Mouse (Mus musculus) midbrain, embryonic 10.5 days (tissue): ENCODE data around the gene Wdr20. TPM values are rescaled to one million over a fixed set of nuclear protein-coding genes. Genes with fewer than 3 reads are reported as not detected.
"Not testable (repeated sequence)": the region's sequence is repeated elsewhere in the genome, so short reads cannot be mapped to it uniquely, and the experiment has no call there.

ENCODE experiments used
- DNase-seq: peaks from one replicate; pipeline ENCODE4 v3.0.0-alpha.2; 2017; ENCODE audit warnings: low spot score
- H3K27ac ChIP-seq: fragments of 300-500 bp; sonication (generic); replicated peaks from 2 replicates; pipeline ENCODE4 v1.5.1; 2016; ENCODE audit warnings: mild to moderate bottlenecking
- H3K27me3 ChIP-seq: fragments of 300-500 bp; sonication (generic); 2 replicates; pipeline ENCODE4 v1.6.1; 2016; ENCODE audit warnings: low read depth, mild to moderate bottlenecking; ENCODE audit not compliant: poor library complexity, severe bottlenecking
- H3K36me3 ChIP-seq: fragments of 300-500 bp; sonication (generic); 2 replicates; pipeline ENCODE4 v1.6.1; 2016; ENCODE audit warnings: mild to moderate bottlenecking, moderate library complexity
- H3K4me1 ChIP-seq: fragments of 300-500 bp; sonication (generic); 2 replicates; pipeline ENCODE4 v1.6.1; 2016
- H3K4me3 ChIP-seq: fragments of 300-500 bp; sonication (generic); 2 replicates; pipeline ENCODE4 v1.5.1; 2016; ENCODE audit warnings: mild to moderate bottlenecking, moderate library complexity
- H3K9me3 ChIP-seq: fragments of 300-500 bp; sonication (generic); replicated peaks from 2 replicates; pipeline ENCODE4 v1.6.1; 2016; ENCODE audit warnings: mild to moderate bottlenecking
- WGBS: fragments of 180-500 bp; shearing (Covaris S2); methylation state at CpG from one replicate; pipeline ENCODE4 v1.1.7; 2016; 5-methylcytosine and 5-hydroxymethylcytosine counted together
- polyA plus RNA-seq: library from polyadenylated mRNA; unstranded; fragments of >200 nt; fragmentation: Nextera tagmentation; extraction: Ambion mirVana; gene quantifications from 2 replicates; pipeline ENCODE4 v1.2.1, GENCODE M21; 2016

Gene Wdr20
- polyA plus RNA-seq, 1 experiment from 2014 or later, result 22.6 TPM

- H3K4me3 ChIP-seq, result no peak overlapping the region
- H3K4me1 ChIP-seq, result no peaks in the 10 kb centered on the region
- no peak for DNase-seq
- H3K36me3 ChIP-seq, result no peaks in the 10 kb centered on the region
- 0 out of 2 replicates have a peak, but pooled peaks cover 3% of the 10 kb centered on the region for H3K9me3 ChIP-seq
- H3K27me3 ChIP-seq, result 0 out of 2 replicates have a peak, but pooled peaks cover 3% of the 10 kb centered on the region
- 88% methylated on average over 5 of the region's 5 CpGs for WGBS
- no peak overlapping the region for H3K27ac ChIP-seq
Measured at GRCm38 (mm10) chr12:110725489-110725888, 12.3 kb upstream of the Wdr20 start.

GRCm38 (mm10) chr12:110726428-110726827, 11.3 kb upstream of the Wdr20 start:
- no peak for DNase-seq
- H3K4me3 ChIP-seq, result no peak overlapping the region
- H3K27me3 ChIP-seq, result 0 out of 2 replicates have a peak, but pooled peaks cover 3% of the 10 kb centered on the region
- no peaks in the 10 kb centered on the region for H3K9me3 ChIP-seq
- no peak overlapping the region for H3K27ac ChIP-seq
- no peaks in the 10 kb centered on the region for H3K4me1 ChIP-seq
- 45% methylated on average over 1 of the region's 1 CpGs for WGBS
- H3K36me3 ChIP-seq, result no peaks in the 10 kb centered on the region

DNA sequence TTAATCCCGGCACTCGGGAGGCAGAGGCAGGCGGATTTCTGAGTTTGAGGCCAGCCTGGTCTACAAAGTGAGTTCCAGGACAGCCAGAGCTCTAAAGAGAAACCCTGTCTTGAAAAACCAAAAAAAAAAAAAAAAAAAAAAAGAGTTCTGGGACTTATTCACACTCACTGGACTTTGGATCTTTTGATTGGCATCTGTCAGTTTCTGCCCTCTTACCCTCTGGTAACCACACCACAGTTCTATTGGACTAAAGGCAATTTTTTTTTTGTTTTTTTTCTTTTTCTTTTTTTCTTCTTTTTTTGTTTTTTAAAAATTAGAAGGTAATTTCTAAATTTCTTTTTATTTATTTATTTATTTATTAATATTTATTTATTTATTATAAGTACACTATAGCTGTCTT, 4.5 kb upstream of the Wdr20 start:
- Histone ChIP-seq H3K27me3 (peaks cover 34% of the 10 kb centered on the region), H3K4me1 (peaks cover 11% of the 10 kb centered on the region)
- not testable (repeated sequence) for H3K27ac ChIP-seq, DNase-seq, H3K4me3 ChIP-seq, H3K9me3 ChIP-seq, H3K36me3 ChIP-seq
- WGBS, result 93% methylated on average over 3 of the region's 3 CpGs

GRCm38 (mm10) chr12:110736641-110737040, 1.1 kb upstream of the Wdr20 start:
- peak overlapping the region; percentile 100 for H3K4me3 ChIP-seq
- no peak overlapping the region for H3K27ac ChIP-seq
- H3K9me3 ChIP-seq, result no peaks in the 10 kb centered on the region
- peaks cover 30% of the 10 kb centered on the region for H3K4me1 ChIP-seq
- 35% methylated on average over 4 of the region's 4 CpGs for WGBS
- DNase-seq, result no peak
- H3K36me3 ChIP-seq, result 0 out of 2 replicates have a peak, but pooled peaks cover 4% of the 10 kb centered on the region
- peaks cover 32% of the 10 kb centered on the region for H3K27me3 ChIP-seq

DNA sequence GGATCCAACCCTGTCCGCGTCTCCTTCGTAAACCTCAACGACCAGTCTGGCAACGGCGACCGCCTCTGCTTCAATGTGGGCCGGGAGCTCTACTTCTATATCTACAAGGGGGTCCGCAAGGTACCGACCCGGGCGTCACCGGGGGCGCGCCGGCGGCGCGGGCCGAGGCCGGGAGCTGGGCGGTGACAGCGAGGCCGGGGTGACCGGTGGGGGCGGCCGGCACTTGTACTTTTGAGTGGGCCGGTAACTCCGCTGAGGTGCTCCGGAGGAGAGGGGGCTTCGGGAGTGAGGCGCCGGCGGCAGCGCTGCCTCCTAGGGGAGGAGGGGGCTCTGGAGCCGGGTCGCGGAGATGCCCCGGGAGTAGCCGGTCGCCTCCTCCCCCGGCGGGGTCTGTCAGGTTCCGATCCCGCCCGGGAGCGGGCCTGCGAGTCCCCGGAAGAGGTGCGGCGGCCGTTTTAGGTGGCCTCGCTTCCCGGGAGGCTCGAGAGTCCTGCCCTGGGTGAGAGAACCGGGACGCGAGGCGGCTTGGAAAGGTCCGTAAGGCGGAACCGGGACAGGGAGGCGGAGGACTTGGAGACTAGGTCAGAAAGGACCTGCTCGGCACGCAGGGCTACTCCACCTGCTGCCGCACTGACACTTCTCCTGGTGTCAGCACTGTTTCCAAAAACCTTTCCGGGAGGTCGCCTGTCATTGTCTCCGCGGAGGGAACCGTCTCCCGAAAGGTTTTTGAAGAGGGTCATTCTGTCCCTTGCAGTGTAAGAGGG, 596 bp downstream of the Wdr20 start:
- peaks cover 32% of the 10 kb centered on the region for H3K27me3 ChIP-seq
- no peaks in the 10 kb centered on the region for H3K9me3 ChIP-seq
- H3K4me3 ChIP-seq, result peak overlapping the region; percentile 100
- under 1% methylated on average over 70 of the region's 72 CpGs for WGBS
- peaks cover 14% of the 10 kb centered on the region for H3K36me3 ChIP-seq
- peak overlapping the region; percentile 94 for H3K27ac ChIP-seq
- no peak for DNase-seq
- H3K4me1 ChIP-seq, result peaks cover 30% of the 10 kb centered on the region

DNA sequence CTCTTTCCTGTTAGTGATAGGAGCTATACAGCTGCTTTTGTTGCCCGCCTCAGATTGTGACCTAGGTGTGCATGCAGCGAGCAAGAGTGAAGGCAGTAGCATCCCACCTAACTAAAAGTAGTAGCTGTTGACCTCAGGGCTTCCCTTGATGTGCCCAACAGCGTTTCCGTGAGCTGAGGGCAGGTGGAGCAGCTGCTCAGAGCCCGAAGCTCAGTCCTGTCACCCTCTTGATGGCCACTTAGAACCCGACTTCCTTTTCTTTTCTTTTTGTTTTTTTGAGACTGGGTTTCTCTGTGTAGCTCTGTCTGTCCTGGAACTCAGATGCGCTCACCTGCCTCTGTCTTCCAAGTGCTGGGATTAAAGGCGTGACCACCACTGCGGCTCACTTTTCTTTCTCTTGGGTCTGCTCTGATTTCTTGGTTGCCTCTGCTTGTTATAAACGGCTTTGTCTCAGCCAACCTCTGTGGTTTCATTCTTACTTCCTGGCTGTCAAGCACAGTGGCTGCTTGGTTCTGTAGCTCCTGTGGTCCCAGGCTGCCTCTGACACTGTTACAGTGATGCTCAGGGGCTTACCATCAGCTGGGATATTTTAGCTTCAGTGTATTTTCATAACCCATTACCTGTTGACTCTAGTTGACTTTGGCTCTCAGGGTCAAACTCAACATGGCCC, 13.2 kb downstream of the Wdr20 start:
- DNase-seq, result no peak
- no peak overlapping the region for H3K4me3 ChIP-seq
- 87% methylated on average over 10 of the region's 10 CpGs for WGBS
- no peak overlapping the region for H3K27ac ChIP-seq
- peaks cover 39% of the 10 kb centered on the region for H3K36me3 ChIP-seq
- H3K9me3 ChIP-seq, result peaks cover 12% of the 10 kb centered on the region; the same call in 1 of the 2 replicates
- no peaks in the 10 kb centered on the region for H3K4me1 ChIP-seq
- H3K27me3 ChIP-seq, result no peaks in the 10 kb centered on the region

GRCm38 (mm10) chr12:110752703-110753102, 15.0 kb downstream of the Wdr20 start:
- Histone ChIP-seq H3K4me3 (no peak overlapping the region), H3K9me3 (peaks cover 12% of the 10 kb centered on the region; the same call in 1 of the 2 replicates), H3K27me3 (no peaks in the 10 kb centered on the region), H3K36me3 (peaks cover 33% of the 10 kb centered on the region), H3K27ac (no peak overlapping the region), H3K4me1 (no peaks in the 10 kb centered on the region)
- no peak for DNase-seq

- H3K27me3 ChIP-seq, result no peaks in the 10 kb centered on the region
- no peak for DNase-seq
- H3K4me3 ChIP-seq, result no peak overlapping the region
- WGBS, result 92% methylated on average over 4 of the region's 4 CpGs
- H3K4me1 ChIP-seq, result no peaks in the 10 kb centered on the region
- peaks cover 12% of the 10 kb centered on the region; the same call in 1 of the 2 replicates for H3K9me3 ChIP-seq
- H3K27ac ChIP-seq, result no peak overlapping the region
- H3K36me3 ChIP-seq, result peaks cover 33% of the 10 kb centered on the region
Measured at GRCm38 (mm10) chr12:110753976-110754375, 16.2 kb downstream of the Wdr20 start.

DNA sequence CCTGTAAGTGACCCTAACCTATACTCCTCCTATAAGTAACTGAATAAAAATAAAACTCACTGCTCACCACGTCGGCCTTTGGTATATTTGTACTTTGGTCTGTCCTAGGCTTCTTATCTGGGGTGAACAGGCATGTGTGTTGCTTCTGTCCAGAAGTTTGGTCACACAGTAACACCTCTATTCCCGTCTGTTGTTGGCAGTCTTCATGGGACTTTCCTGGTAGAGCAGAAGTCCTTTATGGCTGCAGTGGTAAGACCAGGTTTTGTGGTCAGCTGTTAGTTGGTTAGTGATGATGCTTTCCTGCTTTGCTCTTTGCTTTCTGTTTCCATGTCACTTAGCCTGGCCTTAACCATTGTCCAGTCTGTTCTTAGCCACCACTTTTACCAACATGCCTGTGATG, 19.4 kb downstream of the Wdr20 start:
- H3K4me1 ChIP-seq, result peaks cover 8% of the 10 kb centered on the region; the same call in 1 of the 2 replicates
- H3K36me3 ChIP-seq, result peaks cover 28% of the 10 kb centered on the region
- no peak overlapping the region for H3K4me3 ChIP-seq
- H3K27ac ChIP-seq, result no peak overlapping the region
- H3K9me3 ChIP-seq, result peaks cover 12% of the 10 kb centered on the region; the same call in 1 of the 2 replicates
- DNase-seq, result no peak
- WGBS, result 86% methylated on average over 3 of the region's 3 CpGs
- no peaks in the 10 kb centered on the region for H3K27me3 ChIP-seq

- H3K9me3 ChIP-seq, result 0 out of 2 replicates have a peak, but pooled peaks cover 12% of the 10 kb centered on the region
- H3K27ac ChIP-seq, result no peak overlapping the region
- H3K27me3 ChIP-seq, result no peaks in the 10 kb centered on the region
- peaks cover 28% of the 10 kb centered on the region for H3K36me3 ChIP-seq
- H3K4me1 ChIP-seq, result peaks cover 8% of the 10 kb centered on the region; the same call in 1 of the 2 replicates
- 92% methylated on average over 8 of the region's 8 CpGs for WGBS
- no peak overlapping the region for H3K4me3 ChIP-seq
- DNase-seq, result no peak
Measured at GRCm38 (mm10) chr12:110758932-110759331, 21.2 kb downstream of the Wdr20 start.

DNA sequence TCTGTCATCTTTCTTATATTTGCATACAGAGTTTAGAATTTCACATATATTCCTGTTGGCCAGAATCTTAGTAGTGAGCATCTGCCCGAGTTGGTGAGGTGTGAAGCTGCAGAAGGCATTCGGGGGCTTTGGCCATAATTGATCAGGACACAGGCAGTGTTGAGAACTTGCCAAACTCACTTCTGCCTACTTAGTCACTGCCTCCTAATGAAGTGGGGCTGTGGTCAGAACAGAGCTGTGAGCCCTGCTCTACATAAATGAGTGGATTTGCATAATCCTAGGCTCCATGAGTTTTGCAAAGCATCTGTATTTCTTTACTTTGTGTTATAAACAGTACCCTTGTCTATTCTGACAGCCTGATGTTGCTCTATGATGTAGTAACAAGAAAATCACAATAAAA, 24.6 kb downstream of the Wdr20 start:
- H3K9me3 ChIP-seq, result no peaks in the 10 kb centered on the region

GRCm38 (mm10) chr12:110764531-110764930, 26.8 kb downstream of the Wdr20 start:
- Histone ChIP-seq H3K27me3 (no peaks in the 10 kb centered on the region), H3K27ac (no peak overlapping the region), H3K4me3 (no peak overlapping the region), H3K36me3 (peaks cover 8% of the 10 kb centered on the region), H3K4me1 (peaks cover 8% of the 10 kb centered on the region; the same call in 1 of the 2 replicates), H3K9me3 (no peaks in the 10 kb centered on the region)
- DNase-seq, result no peak
- 94% methylated on average over 5 of the region's 5 CpGs for WGBS

More for the DNA sequence above, 24.6 kb downstream of the Wdr20 start:
- DNase-seq, result no peak
- Histone ChIP-seq H3K4me3 (no peak overlapping the region), H3K36me3 (peaks cover 8% of the 10 kb centered on the region), H3K27me3 (no peaks in the 10 kb centered on the region), H3K27ac (no peak overlapping the region), H3K4me1 (peaks cover 8% of the 10 kb centered on the region; the same call in 1 of the 2 replicates)
- WGBS, result 93% methylated on average over 2 of the region's 2 CpGs

- peaks cover under 1% of the 10 kb centered on the region; the same call in 1 of the 2 replicates for H3K36me3 ChIP-seq
- H3K9me3 ChIP-seq, result no peaks in the 10 kb centered on the region
- no peak for DNase-seq
- H3K27me3 ChIP-seq, result no peaks in the 10 kb centered on the region
- H3K4me1 ChIP-seq, result no peaks in the 10 kb centered on the region
- H3K27ac ChIP-seq, result no peak overlapping the region
- no peak overlapping the region for H3K4me3 ChIP-seq
Measured at GRCm38 (mm10) chr12:110768562-110768961, 30.8 kb downstream of the Wdr20 start.
